Mouse (Mus musculus): ENCODE data around the gene Mymx. TPM values are rescaled to one million over a fixed set of nuclear protein-coding genes. Genes with fewer than 3 reads are reported as not detected.
A peak's percentile ranks its signal among the peaks of the same experiment; 100 is the strongest.
"Not testable (repeated sequence)": the region's sequence is repeated elsewhere in the genome, so short reads cannot be mapped to it uniquely, and the experiment has no call there.

Gene Mymx
- polyA plus RNA-seq, 1 experiment: 6.4 TPM

DNA sequence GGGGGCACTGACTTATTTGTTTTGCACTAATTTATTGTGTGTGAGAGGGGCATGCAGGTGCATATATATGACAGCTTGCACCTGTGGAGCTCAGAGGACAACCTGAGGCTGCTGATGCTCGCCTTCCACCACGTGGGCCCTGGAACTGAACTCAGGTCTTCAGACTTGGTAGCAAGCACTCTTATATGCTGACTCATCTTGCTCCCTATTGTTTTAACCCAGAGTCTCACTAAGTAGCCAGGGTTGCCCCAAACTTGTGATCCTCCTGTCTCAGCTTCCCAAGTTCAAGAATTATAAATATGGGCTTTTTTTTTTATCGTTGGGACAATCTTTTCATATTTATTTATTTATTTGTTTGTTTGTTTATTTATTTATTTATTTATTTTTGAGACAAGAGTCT lies 29.1 kb upstream of the Mymx start:
- no peak overlapping the region for H3K27ac ChIP-seq (ENCODE audit: insufficient read depth, low read depth, low read length)
- no peak overlapping the region for H3K4me3 ChIP-seq (ENCODE audit: insufficient read depth, low read depth, low read length)
- H3K27me3 ChIP-seq (replicated peaks; ENCODE audit: control insufficient read depth, insufficient read depth, low read length): no peaks in the 10 kb centered on the region
- TF ChIP-seq POLR2A (IDR thresholded peaks at IDR 0.05; ENCODE audit: low read depth, low read length) (no peak), CTCF (conservative IDR thresholded peaks at IDR 0.05; ENCODE audit: insufficient read depth, insufficient read length, low read depth, low read length) (no peak)
- 67% methylated on average over 3 of the region's 3 CpGs for WGBS
- no peaks in the 10 kb centered on the region for H3K4me1 ChIP-seq (ENCODE audit: control insufficient read depth, insufficient read depth, low read length)
- no peak for DNase-seq
- no peaks in the 10 kb centered on the region for H3K36me3 ChIP-seq (ENCODE audit: control insufficient read depth, insufficient read depth, low read length)

DNA sequence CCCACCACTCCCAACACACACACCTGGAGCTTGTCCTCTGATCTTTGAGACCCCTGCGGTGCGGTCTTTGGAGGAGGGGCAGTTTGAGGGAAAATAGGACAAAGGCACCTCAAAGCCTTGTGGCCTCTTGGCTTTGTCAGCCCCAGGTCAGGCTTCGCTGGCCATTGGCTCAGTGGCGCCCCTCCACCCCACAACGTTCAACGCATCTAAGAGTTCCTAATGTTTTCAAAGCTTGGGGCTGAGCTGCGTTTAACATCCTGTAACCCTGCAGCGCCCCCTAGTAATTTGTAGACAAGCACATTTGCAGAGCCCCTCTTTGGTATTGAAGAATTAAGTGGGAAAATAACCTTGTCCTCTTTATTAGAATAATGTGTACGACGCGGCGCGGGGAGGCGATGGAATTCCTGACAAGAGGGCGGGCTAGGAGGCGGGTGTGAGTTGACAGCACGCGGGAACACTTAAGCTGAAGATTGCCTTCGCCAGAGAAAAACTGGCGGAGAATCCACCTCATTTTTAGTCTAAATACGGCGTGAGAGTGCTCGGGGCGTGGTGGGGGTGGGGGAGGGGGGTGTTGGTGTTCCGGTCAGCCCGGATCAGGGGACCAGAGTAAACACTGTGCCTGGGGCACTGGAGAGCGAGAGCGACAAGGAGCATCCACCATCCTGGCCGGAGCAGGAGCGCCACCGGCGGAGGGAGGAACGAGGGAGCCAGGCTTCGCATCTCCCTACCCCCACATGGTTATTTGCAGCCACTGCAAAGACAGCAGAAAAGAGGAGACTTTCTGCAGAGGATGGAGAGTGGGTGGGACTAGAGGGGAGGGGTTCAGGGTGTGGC lies 28.2 kb upstream of the Mymx start:
- Histone ChIP-seq H3K36me3 (ENCODE audit: control insufficient read depth, insufficient read depth, low read length) (no peaks in the 10 kb centered on the region), H3K27me3 (replicated peaks; ENCODE audit: control insufficient read depth, insufficient read depth, low read length) (no peaks in the 10 kb centered on the region), H3K4me1 (ENCODE audit: control insufficient read depth, insufficient read depth, low read length) (no peaks in the 10 kb centered on the region), H3K4me3 (ENCODE audit: insufficient read depth, low read depth, low read length) (peak overlapping the region; percentile 27; the same call in 1 of the 2 replicates), H3K27ac (ENCODE audit: insufficient read depth, low read depth, low read length) (no peak overlapping the region)
- WGBS: 5% methylated on average over 34 of the region's 34 CpGs
- TF ChIP-seq POLR2A (IDR thresholded peaks at IDR 0.05; ENCODE audit: low read depth, low read length) (no peak), CTCF (conservative IDR thresholded peaks at IDR 0.05; ENCODE audit: insufficient read depth, insufficient read length, low read depth, low read length) (peak; percentile 55)
- DNase-seq: peak; percentile 75

DNA sequence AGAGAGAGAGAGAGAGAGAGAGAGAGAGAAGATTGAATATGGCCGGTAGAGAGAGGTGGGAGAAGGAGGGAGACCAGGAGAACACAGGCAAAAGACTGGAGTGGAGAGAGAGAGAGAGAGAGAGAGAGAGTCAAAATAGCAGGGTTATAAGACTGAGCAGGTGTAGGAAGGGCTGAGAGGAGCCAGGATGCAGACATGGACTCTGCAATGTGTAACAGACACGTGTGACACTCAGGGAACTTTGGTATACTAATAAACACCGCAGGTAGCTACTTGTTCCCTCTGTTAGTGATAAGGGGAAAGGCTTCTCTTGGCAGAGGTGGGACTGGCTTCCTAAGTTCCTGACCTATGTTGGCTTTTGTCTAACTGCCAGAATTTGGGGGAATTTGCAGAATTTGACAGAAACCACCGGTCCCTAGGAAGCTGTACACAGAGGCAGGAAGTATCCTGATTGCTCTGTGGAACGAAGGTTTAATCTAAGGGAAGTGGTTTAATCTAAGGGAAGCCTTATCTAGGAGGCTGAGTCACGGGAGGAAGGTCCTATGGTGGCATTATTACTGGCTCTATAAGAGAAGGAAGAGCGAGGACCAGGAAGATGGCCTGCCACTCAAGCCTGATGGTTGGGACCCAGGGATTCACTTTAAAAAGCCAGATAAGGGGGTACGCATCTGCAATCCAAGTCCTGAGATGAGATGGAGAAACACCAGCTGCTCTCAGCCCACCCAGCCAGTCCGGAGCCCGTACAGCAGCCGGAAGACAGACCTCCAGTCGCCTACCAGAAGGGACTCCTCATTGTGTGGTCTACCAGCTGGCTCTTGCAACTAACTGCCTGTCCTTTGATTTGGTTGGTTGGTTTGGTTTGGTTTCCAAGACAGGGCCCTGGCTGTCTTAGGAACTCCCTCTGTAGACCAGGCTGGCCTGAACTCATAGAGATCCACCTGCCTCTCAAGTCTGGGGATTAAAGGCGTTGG lies 27.3 kb upstream of the Mymx start:
- Histone ChIP-seq H3K27ac (ENCODE audit: insufficient read depth, low read depth, low read length) (no peak overlapping the region), H3K36me3 (ENCODE audit: control insufficient read depth, insufficient read depth, low read length) (no peaks in the 10 kb centered on the region), H3K27me3 (replicated peaks; ENCODE audit: control insufficient read depth, insufficient read depth, low read length) (no peaks in the 10 kb centered on the region), H3K4me3 (ENCODE audit: insufficient read depth, low read depth, low read length) (no peak overlapping the region), H3K4me1 (ENCODE audit: control insufficient read depth, insufficient read depth, low read length) (no peaks in the 10 kb centered on the region)
- peak; percentile 59 for DNase-seq
- 60% methylated on average over 13 of the region's 13 CpGs for WGBS
- TF ChIP-seq POLR2A (IDR thresholded peaks at IDR 0.05; ENCODE audit: low read depth, low read length) (no peak), CTCF (conservative IDR thresholded peaks at IDR 0.05; ENCODE audit: insufficient read depth, insufficient read length, low read depth, low read length) (no peak)

DNA sequence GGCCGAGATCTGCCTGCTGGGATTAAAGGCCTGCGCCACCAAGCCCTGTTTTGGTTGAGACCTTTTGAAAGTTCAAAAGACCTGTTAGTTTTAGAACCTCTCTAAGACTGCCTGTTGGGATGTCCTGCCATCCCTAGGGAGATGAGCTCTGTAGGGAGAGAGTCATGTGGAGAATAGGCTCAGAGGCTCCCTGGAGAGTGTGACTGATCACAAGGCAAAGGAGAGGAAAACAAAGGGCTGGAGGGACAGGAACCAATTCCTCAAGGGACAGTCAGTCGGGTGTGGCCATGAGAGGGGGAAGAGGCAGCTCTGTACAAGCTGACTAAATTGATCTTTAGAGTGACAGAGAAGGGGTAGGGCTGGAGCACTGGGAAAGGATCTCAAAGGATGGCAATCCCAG lies 26.3 kb upstream of the Mymx start:
- 68% methylated on average over 3 of the region's 3 CpGs for WGBS
- TF ChIP-seq POLR2A (IDR thresholded peaks at IDR 0.05; ENCODE audit: low read depth, low read length) (no peak), CTCF (conservative IDR thresholded peaks at IDR 0.05; ENCODE audit: insufficient read depth, insufficient read length, low read depth, low read length) (no peak)
- no peak overlapping the region for H3K27ac ChIP-seq (ENCODE audit: insufficient read depth, low read depth, low read length)

GRCm38 (mm10) chr17:45626577-45627134 lies 24.8 kb upstream of the Mymx start:
- Histone ChIP-seq H3K4me1 (ENCODE audit: control insufficient read depth, insufficient read depth, low read length) (no peaks in the 10 kb centered on the region), H3K27me3 (replicated peaks; ENCODE audit: control insufficient read depth, insufficient read depth, low read length) (no peaks in the 10 kb centered on the region), H3K4me3 (ENCODE audit: insufficient read depth, low read depth, low read length) (no peak overlapping the region), H3K27ac (ENCODE audit: insufficient read depth, low read depth, low read length) (no peak overlapping the region), H3K36me3 (ENCODE audit: control insufficient read depth, insufficient read depth, low read length) (no peaks in the 10 kb centered on the region)
- TF ChIP-seq POLR2A (IDR thresholded peaks at IDR 0.05; ENCODE audit: low read depth, low read length): no peak
- peak; percentile 89 for TF ChIP-seq CTCF (conservative IDR thresholded peaks at IDR 0.05; ENCODE audit: insufficient read depth, insufficient read length, low read depth, low read length)
- peak; percentile 84 for DNase-seq
- WGBS: 27% methylated on average over 15 of the region's 15 CpGs

More for the DNA sequence above, 26.3 kb upstream of the Mymx start:
- no peak for DNase-seq
- Histone ChIP-seq H3K4me3 (ENCODE audit: insufficient read depth, low read depth, low read length) (no peak overlapping the region), H3K4me1 (ENCODE audit: control insufficient read depth, insufficient read depth, low read length) (no peaks in the 10 kb centered on the region), H3K27me3 (replicated peaks; ENCODE audit: control insufficient read depth, insufficient read depth, low read length) (no peaks in the 10 kb centered on the region), H3K36me3 (ENCODE audit: control insufficient read depth, insufficient read depth, low read length) (no peaks in the 10 kb centered on the region)

GRCm38 (mm10) chr17:45623425-45623824 lies 21.5 kb upstream of the Mymx start:
- H3K4me3 ChIP-seq (ENCODE audit: insufficient read depth, low read depth, low read length); DNase-seq; H3K4me1 ChIP-seq (ENCODE audit: control insufficient read depth, insufficient read depth, low read length); H3K27me3 ChIP-seq (replicated peaks; ENCODE audit: control insufficient read depth, insufficient read depth, low read length); H3K27ac ChIP-seq (ENCODE audit: insufficient read depth, low read depth, low read length); H3K36me3 ChIP-seq (ENCODE audit: control insufficient read depth, insufficient read depth, low read length): not testable (repeated sequence)
- WGBS: 90% methylated on average over 8 of the region's 8 CpGs
